Mouse (Mus musculus) bone marrow macrophage, adult 2 months (primary cell): ENCODE results near the gene Bicdl2.

Experiments
- CTCF ChIP-seq: IDR thresholded peaks from 2 replicates; pipeline ENCODE4 v1.5.1; 2012; ENCODE audit warnings: low read depth, mild to moderate bottlenecking, low read length, moderate library complexity
- POLR2A ChIP-seq: IDR thresholded peaks from 2 replicates; pipeline ENCODE4 v1.6.1; 2012; ENCODE audit warnings: mild to moderate bottlenecking, low read depth, low read length, borderline replicate concordance

- TF ChIP-seq CTCF, result no peak
- no peak for TF ChIP-seq POLR2A
Observed at GRCm38 (mm10) chr17:23680336-23680735, 20.0 kb downstream of the Bicdl2 start.
